Mouse (Mus musculus) liver, postnatal 0 days (tissue): ENCODE results near the gene Sfpq.

Experiments used
- CTCF ChIP-seq: sonication (generic); IDR thresholded peaks from 2 replicates; pipeline ENCODE4 v1.5.1; 2016; ENCODE audit warnings: antibody characterized with exemption, low read depth
- EP300 ChIP-seq: IDR thresholded peaks from 2 replicates; pipeline ENCODE4 v1.6.1; 2016; ENCODE audit warnings: antibody characterized with exemption, low read depth, mild to moderate bottlenecking

DNA sequence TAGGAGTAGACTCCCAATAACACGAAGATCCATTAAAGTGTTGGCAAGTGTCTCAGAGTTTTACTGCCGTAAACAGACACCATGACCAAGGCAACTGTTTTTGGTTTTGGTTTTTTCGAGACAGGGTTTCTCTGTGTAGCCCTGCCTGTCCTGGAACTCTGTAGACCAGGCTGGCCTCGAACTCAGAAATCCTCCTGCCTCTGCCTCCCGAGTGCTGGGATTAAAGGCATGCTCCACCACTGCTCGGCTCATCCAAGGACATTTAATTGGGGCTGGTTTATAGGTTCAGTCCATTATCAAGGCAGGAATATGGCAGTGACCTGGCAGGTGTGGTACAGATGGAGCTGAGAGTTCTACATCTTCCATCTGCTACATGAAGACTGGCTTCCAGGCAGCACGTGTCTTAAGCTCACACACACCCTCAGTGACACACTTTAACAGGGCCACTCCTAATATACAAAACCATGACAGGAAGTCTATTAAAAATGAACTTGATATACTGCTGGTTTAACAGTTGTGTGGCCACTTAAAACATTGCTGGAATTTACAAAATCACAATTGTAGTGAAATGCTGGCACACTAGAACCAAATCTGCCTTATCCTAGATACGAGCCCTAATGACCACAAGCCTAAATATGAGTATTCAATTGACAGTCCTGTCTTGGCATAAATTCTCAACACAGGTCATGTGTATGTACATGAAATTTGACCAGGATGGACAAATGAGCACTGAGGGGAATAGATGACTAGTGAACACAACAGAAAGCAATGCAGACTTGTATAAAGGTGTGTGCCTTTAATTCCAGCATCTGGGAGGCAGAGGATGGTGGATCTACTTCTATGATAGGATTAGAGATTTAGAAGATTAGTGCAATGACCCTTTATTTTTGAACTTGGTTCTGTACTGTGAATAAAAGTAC is 17.0 kb downstream of the Sfpq start:
- TF ChIP-seq CTCF (no peak), EP300 (no peak)
